Mouse (Mus musculus): Measurements from ENCODE around the gene Gp5.

DNA sequence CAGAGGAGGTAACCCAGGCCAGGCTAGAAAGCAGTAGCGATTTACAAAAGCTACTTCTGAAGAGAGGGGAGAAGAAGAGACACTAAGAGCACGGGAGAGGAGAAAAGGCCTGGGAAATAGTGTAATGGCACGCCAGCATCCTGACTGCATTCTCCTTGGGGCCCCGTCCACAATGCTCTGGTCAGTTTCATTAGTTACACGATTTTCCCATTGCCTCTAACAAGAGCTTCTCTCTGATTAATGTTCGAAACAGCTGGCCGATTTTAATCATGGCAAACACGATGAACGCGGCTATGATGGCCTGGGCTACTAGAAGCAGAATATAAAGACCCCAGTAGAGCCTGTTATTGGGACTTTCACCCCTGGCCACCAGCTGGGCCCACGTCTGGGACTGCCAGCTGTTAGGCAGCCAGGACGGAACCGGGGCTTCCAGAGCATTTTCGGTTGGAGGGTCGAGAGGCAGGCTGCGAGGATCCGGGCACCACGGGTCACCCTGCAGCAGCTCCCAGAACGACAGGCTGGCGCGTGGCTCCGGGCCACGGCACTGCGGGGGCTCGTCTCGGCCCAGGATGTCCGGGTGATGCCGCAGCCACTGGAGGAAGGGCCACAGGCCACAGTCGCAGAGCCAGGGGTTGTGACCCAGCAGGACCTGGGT lies 2.5 kb downstream of the Gp5 start:
- no peak for TF ChIP-seq CHD1 (IDR thresholded peaks at IDR 0.05; ENCODE audit: low read depth, low read length)
- no peak for TF ChIP-seq GABPA (IDR thresholded peaks at IDR 0.05; ENCODE audit: low read depth, low read length)
- TF ChIP-seq UBTF (IDR thresholded peaks at IDR 0.05; ENCODE audit: borderline replicate concordance, insufficient read depth, low read depth, low read length) = no peak
- no peak for TF ChIP-seq MAFK (IDR thresholded peaks at IDR 0.05; ENCODE audit: borderline replicate concordance, low read depth, low read length)
- no peak for TF ChIP-seq CTCF (IDR thresholded peaks at IDR 0.05 in 2 of 3, conservative IDR thresholded peaks at IDR 0.05 in 1 of 3; ENCODE audit: control insufficient read depth in 1 of 3, insufficient read depth in 1 of 3, low read depth in 2 of 3, low read length in 3 of 3, poor library complexity in 1 of 3, severe bottlenecking in 1 of 3)
- TF ChIP-seq MAZ (IDR thresholded peaks at IDR 0.05; ENCODE audit: low read depth, low read length) = no peak
- no peak for TF ChIP-seq TAL1 (IDR thresholded peaks at IDR 0.05; ENCODE audit: low read length)
- no peak for TF ChIP-seq POLR2A (IDR thresholded peaks at IDR 0.05; ENCODE audit: control insufficient read depth in 1 of 2, insufficient read depth in 1 of 2, low read depth in 1 of 2, low read length in 2 of 2, poor library complexity in 1 of 2)
- TF ChIP-seq POLR2AphosphoS5 (IDR thresholded peaks at IDR 0.05; ENCODE audit: borderline replicate concordance, low read depth, low read length) = no peak
- TF ChIP-seq CHD2 (IDR thresholded peaks at IDR 0.05; ENCODE audit: low read length) = no peak
- no peak for TF ChIP-seq SMC3 (IDR thresholded peaks at IDR 0.05; ENCODE audit: low read depth, low read length)
- no peak for TF ChIP-seq E2F4 (IDR thresholded peaks at IDR 0.05; ENCODE audit: borderline replicate concordance, low read depth, low read length)
- no peak for TF ChIP-seq POLR2AphosphoS2 (IDR thresholded peaks at IDR 0.05; ENCODE audit: low read length)
